Mouse (Mus musculus) neural tube, embryonic 11.5 days (tissue): ENCODE data around the gene Unc50. TPM values are rescaled to one million over a fixed set of nuclear protein-coding genes. Genes with fewer than 3 reads are reported as not detected.

ENCODE experiments used
- ATAC-seq: fragments of 200-750 bp; cut with Nextera tagmentation; 2 replicates; pipeline ENCODE4 v1.8.0; 2017; ENCODE audit warnings: moderate number of reproducible peaks, mild to moderate bottlenecking, moderate TSS enrichment, moderate library complexity; ENCODE audit not compliant: insufficient read depth, low FRiP score, low TSS enrichment
- DNase-seq: peaks from one replicate; pipeline ENCODE4 v3.0.0-alpha.2; 2015; ENCODE audit warnings: low spot score
- H3K27ac ChIP-seq: fragments of 300-500 bp; sonication (generic); 2 replicates; pipeline ENCODE4 v1.5.1; 2014; ENCODE audit warnings: low read depth, mild to moderate bottlenecking, low read length
- H3K27me3 ChIP-seq: fragments of 300-500 bp; sonication (generic); 2 replicates; pipeline ENCODE4 v1.6.1; 2014; ENCODE audit warnings: mild to moderate bottlenecking, low read length, mixed read lengths; ENCODE audit not compliant: control insufficient read depth, insufficient read depth
- H3K36me3 ChIP-seq: fragments of 300-500 bp; sonication (generic); 2 replicates; pipeline ENCODE4 v1.6.1; 2014; ENCODE audit warnings: mild to moderate bottlenecking, low read length, moderate library complexity, mixed read lengths; ENCODE audit not compliant: control insufficient read depth, insufficient read depth
- H3K4me1 ChIP-seq: fragments of 300-500 bp; sonication (generic); 2 replicates; pipeline ENCODE4 v1.6.1; 2014; ENCODE audit warnings: low read length, mixed read lengths; ENCODE audit not compliant: control insufficient read depth, insufficient read depth
- H3K4me2 ChIP-seq: fragments of 300-500 bp; sonication (generic); 2 replicates; pipeline ENCODE4 v1.6.1; 2014; ENCODE audit warnings: low read depth, mild to moderate bottlenecking, moderate library complexity
- H3K4me3 ChIP-seq: fragments of 300-500 bp; sonication (generic); 2 replicates; pipeline ENCODE4 v1.5.1; 2014; ENCODE audit warnings: low read depth, low read length
- H3K9ac ChIP-seq: fragments of 300-500 bp; sonication (generic); 2 replicates; pipeline ENCODE4 v1.6.1; 2014; ENCODE audit warnings: mild to moderate bottlenecking, low read length
- H3K9me3 ChIP-seq: fragments of 300-500 bp; sonication (generic); 2 replicates; pipeline ENCODE4 v1.6.1; 2016; ENCODE audit warnings: low read length; ENCODE audit not compliant: control insufficient read depth
- WGBS: fragments of 180-500 bp; shearing (Covaris S2); extraction: QIAGEN DNeasy Blood & Tissue Kit; methylation state at CpG from one replicate; pipeline ENCODE4 v1.1.7; 2014; 5-methylcytosine and 5-hydroxymethylcytosine counted together
- polyA plus RNA-seq: library from polyadenylated mRNA; unstranded; fragments of >200 nt; fragmentation: Nextera tagmentation; extraction: Ambion mirVana; gene quantifications from 2 replicates; pipeline ENCODE4 v1.2.1, GENCODE M21; 2014

The Unc50 gene
- 113 and 114 TPM in 2 replicates for polyA plus RNA-seq

DNA sequence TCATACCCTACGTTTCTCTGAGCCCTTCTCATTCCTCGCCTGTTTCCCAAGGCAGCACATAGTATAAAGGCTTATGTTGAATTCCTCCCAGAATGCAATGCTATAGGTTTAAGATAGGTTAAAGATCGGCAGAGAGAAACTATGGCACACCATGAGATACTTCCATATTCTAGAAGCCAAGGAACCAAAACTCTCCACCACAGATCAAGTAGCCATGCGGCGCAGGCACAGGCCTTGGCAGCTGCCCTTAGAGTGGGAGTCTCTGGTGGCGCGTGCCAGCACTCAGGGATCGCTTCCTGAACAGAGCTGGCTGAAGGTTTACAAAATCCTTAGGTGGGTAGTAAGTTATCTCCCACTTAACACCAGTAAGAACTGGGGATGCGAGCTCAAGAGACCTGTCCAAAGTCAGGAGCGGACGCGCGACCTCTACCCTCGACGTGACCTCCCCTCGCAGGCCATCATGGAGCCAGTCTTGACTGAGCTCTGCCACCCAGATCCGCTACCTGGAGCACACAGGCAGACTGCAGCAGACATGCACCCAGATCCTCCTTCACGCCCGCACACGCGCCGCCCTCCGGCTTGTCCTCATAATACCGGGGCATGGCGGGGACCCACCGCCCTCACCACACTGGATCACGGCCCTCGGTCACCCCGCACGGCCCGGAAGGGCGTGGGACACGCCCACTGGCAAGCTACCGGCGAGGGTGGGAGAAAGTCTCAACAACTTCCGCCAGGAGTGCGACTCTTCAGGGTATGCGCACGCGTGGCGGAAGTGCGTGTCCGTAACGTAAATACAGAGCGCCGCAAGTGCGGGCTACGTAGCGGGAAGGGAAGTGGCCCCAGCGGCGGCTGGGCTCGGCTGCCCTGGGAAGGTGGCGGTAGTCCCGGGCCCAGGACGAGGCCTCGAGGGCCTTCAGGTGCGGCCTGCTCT is at the start of gene Unc50, which contains the start of gene Coa5:
Gene Unc50 (plus strand): TSS at position 774 of the 931 bp plus-strand sequence.
Gene Coa5 (minus strand): TSS at position 738 of the 931 bp plus-strand sequence.
- Histone ChIP-seq H3K4me1 (peaks cover 14% of the 10 kb centered on the region), H3K9ac (peak within 1 kb of the TSS; percentile 87), H3K27ac (0 out of 2 replicates have a peak within 1 kb of the TSS, but pooled peaks have one; percentile 27), H3K27me3 (no peaks in the 10 kb centered on the region), H3K4me2 (peak within 1 kb of the TSS; percentile 86), H3K4me3 (peak within 1 kb of the TSS; percentile 83), H3K9me3 (no peaks in the 10 kb centered on the region), H3K36me3 (peaks cover 3% of the 10 kb centered on the region; the same call in 1 of the 2 replicates)
- ATAC-seq, result peak; percentile 98
- WGBS, result 4% methylated on average over 56 of the region's 57 CpGs
- peak; percentile 93 for DNase-seq

- 96% methylated on average over 5 of the region's 5 CpGs for WGBS
- ATAC-seq (no peak), DNase-seq (no peak)
- no peak overlapping the region for H3K9ac ChIP-seq
- no peak overlapping the region for H3K27ac ChIP-seq
- H3K4me1 ChIP-seq, result no peaks in the 10 kb centered on the region
- H3K27me3 ChIP-seq, result no peaks in the 10 kb centered on the region
- H3K4me2 ChIP-seq, result no peak overlapping the region
- no peaks in the 10 kb centered on the region for H3K9me3 ChIP-seq
- H3K4me3 ChIP-seq, result no peak overlapping the region
- H3K36me3 ChIP-seq, result no peaks in the 10 kb centered on the region; the same call in 1 of the 2 replicates
Observed at GRCm38 (mm10) chr1:37380913-37381312, 49.0 kb upstream of the Unc50 start.

- Histone ChIP-seq H3K4me1 (no peaks in the 10 kb centered on the region), H3K9ac (no peak overlapping the region), H3K27ac (no peak overlapping the region), H3K36me3 (no peaks in the 10 kb centered on the region; the same call in 1 of the 2 replicates), H3K27me3 (no peaks in the 10 kb centered on the region), H3K4me2 (no peak overlapping the region), H3K4me3 (no peak overlapping the region), H3K9me3 (no peaks in the 10 kb centered on the region)
- ATAC-seq, result no peak
- 91% methylated on average over 3 of the region's 3 CpGs for WGBS
- no peak for DNase-seq
Observed at GRCm38 (mm10) chr1:37384304-37384703, 45.6 kb upstream of the Unc50 start.

DNA sequence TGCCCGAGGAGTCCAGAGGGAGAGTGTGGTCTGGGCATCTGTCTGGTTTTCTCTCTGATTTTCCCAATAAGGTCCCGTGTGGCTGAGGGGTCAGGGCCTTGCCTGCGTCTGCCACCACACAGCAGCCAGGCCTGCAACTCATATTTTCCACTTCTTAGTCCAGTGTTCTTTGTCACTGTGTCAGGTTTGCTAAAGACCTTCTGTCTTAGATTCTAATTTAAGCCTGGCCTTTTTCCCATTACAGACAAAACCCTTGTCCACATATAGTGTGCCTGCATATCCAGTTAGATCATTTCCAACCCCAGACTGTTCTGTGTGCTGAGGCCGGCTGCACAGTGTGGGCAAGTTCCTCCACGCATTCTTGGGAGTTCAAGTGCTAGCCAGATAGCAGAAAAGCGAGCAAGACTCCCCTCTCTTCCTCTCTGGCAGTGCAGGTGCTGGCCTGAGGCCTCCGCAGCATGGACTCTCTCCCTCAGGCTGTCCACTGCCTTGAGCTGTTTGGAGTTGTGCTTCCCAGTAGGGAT is 43.4 kb upstream of the Unc50 start:
- H3K4me1 ChIP-seq, result no peaks in the 10 kb centered on the region
- H3K4me3 ChIP-seq, result no peak overlapping the region
- DNase-seq (no peak), ATAC-seq (no peak)
- H3K36me3 ChIP-seq, result no peaks in the 10 kb centered on the region; the same call in 1 of the 2 replicates
- no peaks in the 10 kb centered on the region for H3K9me3 ChIP-seq
- no peaks in the 10 kb centered on the region for H3K27me3 ChIP-seq
- 87% methylated on average over 7 of the region's 7 CpGs for WGBS
- H3K9ac ChIP-seq, result no peak overlapping the region
- no peak overlapping the region for H3K4me2 ChIP-seq
- no peak overlapping the region for H3K27ac ChIP-seq

DNA sequence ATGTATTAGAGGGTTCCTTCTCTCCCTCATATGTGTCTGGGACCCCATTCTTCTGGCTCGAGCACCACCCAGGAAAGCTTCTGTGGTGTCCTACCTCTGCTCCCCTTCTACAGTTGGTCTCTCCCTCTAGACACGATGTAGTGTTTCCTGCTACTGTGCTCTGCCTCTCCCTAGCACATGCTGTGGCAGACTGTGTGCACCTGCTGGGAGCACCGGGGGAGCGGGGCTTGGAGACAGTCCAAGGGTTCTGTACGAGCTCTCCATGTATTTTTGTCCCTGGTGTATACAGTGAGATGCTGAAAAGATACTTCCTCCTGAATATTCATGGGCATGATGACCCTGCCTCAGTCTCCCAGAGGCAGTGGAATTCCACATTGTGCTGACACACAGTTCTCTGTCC is 36.8 kb upstream of the Unc50 start:
- Histone ChIP-seq H3K27me3 (no peaks in the 10 kb centered on the region), H3K9ac (no peak overlapping the region), H3K36me3 (no peaks in the 10 kb centered on the region; the same call in 1 of the 2 replicates), H3K9me3 (no peaks in the 10 kb centered on the region), H3K27ac (no peak overlapping the region), H3K4me3 (no peak overlapping the region), H3K4me2 (no peak overlapping the region), H3K4me1 (no peaks in the 10 kb centered on the region)
- ATAC-seq, result no peak
- no peak for DNase-seq
- 84% methylated on average over 5 of the region's 5 CpGs for whole genome bisulfite sequencing

DNA sequence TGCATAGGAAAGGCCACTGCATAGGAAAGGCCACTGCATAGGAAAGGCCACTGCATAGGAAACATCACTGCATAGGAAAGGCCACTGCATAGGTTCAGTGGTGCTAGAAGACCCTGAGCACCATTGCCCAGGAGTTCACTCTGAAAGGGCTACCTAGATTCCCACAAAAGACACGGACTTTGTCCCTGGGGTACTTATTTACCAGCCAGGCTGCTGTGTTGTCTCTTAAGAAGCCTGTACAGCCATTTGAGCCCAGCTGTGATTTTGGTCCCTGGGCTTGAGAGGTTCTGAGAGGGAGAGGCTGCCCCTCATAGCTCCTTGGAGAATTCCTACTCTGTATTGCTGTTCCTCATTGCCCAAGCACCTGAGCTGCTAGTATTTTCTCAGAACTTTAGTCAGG is 33.5 kb upstream of the Unc50 start:
- Histone ChIP-seq H3K36me3 (no peaks in the 10 kb centered on the region), H3K9ac (no peak overlapping the region), H3K4me3 (no peak overlapping the region), H3K4me1 (0 out of 2 replicates have a peak, but pooled peaks cover 3% of the 10 kb centered on the region), H3K4me2 (no peak overlapping the region), H3K27ac (no peak overlapping the region), H3K27me3 (no peaks in the 10 kb centered on the region), H3K9me3 (no peaks in the 10 kb centered on the region)
- ATAC-seq, result no peak
- 58% methylated on average over 1 of the region's 1 CpGs for WGBS
- DNase-seq, result no peak

DNA sequence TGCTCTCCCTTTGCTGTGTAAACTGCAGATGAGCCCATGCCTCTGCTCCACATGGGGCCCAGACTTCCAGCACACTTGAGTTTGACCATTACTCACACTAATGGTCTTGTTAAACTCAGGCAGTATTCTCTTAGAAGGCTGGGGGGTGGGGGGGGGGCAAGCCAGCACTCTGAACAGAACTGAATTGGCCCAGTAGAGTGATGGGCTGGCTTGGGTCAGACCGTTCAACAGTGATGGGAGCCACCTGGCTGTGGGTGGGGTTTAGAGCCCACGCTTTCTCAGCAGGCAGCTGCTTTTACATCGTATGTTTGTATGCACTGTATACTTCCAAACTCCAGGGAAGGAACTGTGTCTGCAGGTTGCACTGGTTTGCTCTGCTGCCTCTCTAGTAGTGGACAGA is 31.0 kb upstream of the Unc50 start:
- no peaks in the 10 kb centered on the region for H3K9me3 ChIP-seq
- 36% methylated on average over 3 of the region's 3 CpGs for WGBS
- no peak overlapping the region for H3K4me3 ChIP-seq
- peak overlapping the region; percentile 35; the same call in 1 of the 2 replicates for H3K27ac ChIP-seq
- no peak overlapping the region for H3K9ac ChIP-seq
- H3K4me2 ChIP-seq, result no peak overlapping the region
- ATAC-seq, result no peak; the same call in 1 of the 2 replicates
- no peaks in the 10 kb centered on the region for H3K27me3 ChIP-seq
- DNase-seq, result peak; percentile 27
- 0 out of 2 replicates have a peak, but pooled peaks cover 3% of the 10 kb centered on the region for H3K4me1 ChIP-seq
- H3K36me3 ChIP-seq, result no peaks in the 10 kb centered on the region

GRCm38 (mm10) chr1:37399734-37400133 is 30.2 kb upstream of the Unc50 start:
- Histone ChIP-seq H3K4me1 (0 out of 2 replicates have a peak, but pooled peaks cover 3% of the 10 kb centered on the region), H3K9ac (no peak overlapping the region), H3K4me2 (no peak overlapping the region), H3K36me3 (no peaks in the 10 kb centered on the region), H3K4me3 (no peak overlapping the region), H3K9me3 (no peaks in the 10 kb centered on the region), H3K27ac (peak overlapping the region; percentile 35; the same call in 1 of the 2 replicates), H3K27me3 (no peaks in the 10 kb centered on the region)
- 55% methylated on average over 8 of the region's 8 CpGs for WGBS
- DNase-seq (no peak), ATAC-seq (no peak)
